Mouse (Mus musculus) bone marrow macrophage, adult 2 months (primary cell): ENCODE results near the gene Bag6.

ENCODE experiments used
- CTCF ChIP-seq: IDR thresholded peaks from 2 replicates; pipeline ENCODE4 v1.5.1; 2012; ENCODE audit warnings: low read depth, mild to moderate bottlenecking, low read length, moderate library complexity
- POLR2A ChIP-seq: IDR thresholded peaks from 2 replicates; pipeline ENCODE4 v1.6.1; 2012; ENCODE audit warnings: mild to moderate bottlenecking, low read depth, low read length, borderline replicate concordance

GRCm38 (mm10) chr17:35173329-35173728, 38.4 kb downstream of the Bag6 start:
- TF ChIP-seq POLR2A (no peak), CTCF (no peak)
